Mouse (Mus musculus): ENCODE measurements around the gene Spdef.

The Spdef gene

GRCm38 (mm10) chr17:27728770-27729169 is at the start of gene Spdef:
Spdef (minus strand) TSS chr17:27728955.
- no peak for DNase-seq

GRCm38 (mm10) chr17:27777823-27778222 is 49.1 kb upstream of the Spdef start:
- DNase-seq: no peak

GRCm38 (mm10) chr17:27774198-27774597 is 45.4 kb upstream of the Spdef start:
- no peak for DNase-seq

- no peak for DNase-seq
Measured at GRCm38 (mm10) chr17:27771616-27772015, 42.9 kb upstream of the Spdef start.

- peak; percentile 84 for DNase-seq
Measured at GRCm38 (mm10) chr17:27768817-27769542, 40.2 kb upstream of the Spdef start.

GRCm38 (mm10) chr17:27767543-27767942 is 38.8 kb upstream of the Spdef start:
- DNase-seq: no peak

- DNase-seq: no peak
Measured at GRCm38 (mm10) chr17:27767120-27767519, 38.4 kb upstream of the Spdef start.

GRCm38 (mm10) chr17:27765066-27765465 is 36.3 kb upstream of the Spdef start:
- DNase-seq: no peak

GRCm38 (mm10) chr17:27764453-27764852 is 35.7 kb upstream of the Spdef start:
- no peak for DNase-seq

- peak; percentile 23 for DNase-seq
Measured at GRCm38 (mm10) chr17:27762884-27763283, 34.1 kb upstream of the Spdef start.

GRCm38 (mm10) chr17:27761639-27762336 is 33.0 kb upstream of the Spdef start:
- DNase-seq: peak; percentile 90

GRCm38 (mm10) chr17:27760169-27760568 is 31.4 kb upstream of the Spdef start:
- DNase-seq: no peak

GRCm38 (mm10) chr17:27751314-27752202 is 22.8 kb upstream of the Spdef start:
- peak; percentile 51 for DNase-seq

GRCm38 (mm10) chr17:27750451-27750942 is 21.7 kb upstream of the Spdef start:
- no peak for DNase-seq

- no peak for DNase-seq
Measured at GRCm38 (mm10) chr17:27748123-27748522, 19.4 kb upstream of the Spdef start.

- DNase-seq: no peak
Measured at GRCm38 (mm10) chr17:27746446-27746845, 17.7 kb upstream of the Spdef start.

GRCm38 (mm10) chr17:27740961-27741360 is 12.2 kb upstream of the Spdef start:
- DNase-seq: peak; percentile 55

GRCm38 (mm10) chr17:27734344-27735073 is 5.8 kb upstream of the Spdef start:
- no peak for DNase-seq

GRCm38 (mm10) chr17:27732694-27733093 is 3.9 kb upstream of the Spdef start:
- no peak for DNase-seq

- no peak for DNase-seq
Measured at GRCm38 (mm10) chr17:27732152-27732551, 3.4 kb upstream of the Spdef start.

- DNase-seq: no peak
Measured at GRCm38 (mm10) chr17:27726527-27726926, 2.2 kb downstream of the Spdef start.

- DNase-seq: no peak
Measured at GRCm38 (mm10) chr17:27725412-27725811, 3.3 kb downstream of the Spdef start.

Data from cerebellum, adult 8-10 months (tissue).